Mouse (Mus musculus): ENCODE measurements at regions not wholly inside any gene's neighbourhood (a gene's known extent, or its start where the extent isn't known, plus 50 kb on each side); places are given as distances from the start of the nearest gene placed in this dataset.

DNA sequence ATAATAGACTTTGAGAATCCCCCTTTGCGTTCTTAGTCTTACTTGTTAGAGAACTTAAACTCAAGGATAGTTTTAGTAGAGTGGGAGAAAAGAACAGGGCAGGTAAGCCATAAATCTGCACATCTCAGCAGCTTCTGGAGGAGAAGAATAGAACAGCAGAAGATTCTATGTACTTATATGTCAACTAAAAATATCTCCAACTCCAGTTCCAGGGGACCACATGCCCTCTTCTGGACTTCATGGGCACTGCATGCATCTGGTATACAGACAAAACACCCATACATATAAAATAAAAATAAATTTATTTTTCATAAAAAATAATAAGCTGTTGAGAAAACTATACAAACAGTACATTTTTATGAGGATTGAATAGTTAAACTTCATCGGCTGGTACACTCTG is 196.4 kb downstream of the Mettl4 start:
- Histone ChIP-seq H3K36me3 (ENCODE audit: insufficient read depth, low read length) (no peaks in the 10 kb centered on the region), H3K27ac (ENCODE audit: low read depth, low read length) (no peak overlapping the region), H3K4me3 (ENCODE audit: low read depth, low read length) (no peak overlapping the region), H3K4me2 (ENCODE audit: low read depth, low read length, poor library complexity, severe bottlenecking) (no peak overlapping the region), H3K27me3 (ENCODE audit: insufficient read depth, low read length) (no peaks in the 10 kb centered on the region), H3K9me3 (ENCODE audit: low read length) (no peaks in the 10 kb centered on the region), H3K4me1 (ENCODE audit: insufficient read depth, low read length) (no peaks in the 10 kb centered on the region), H3K9ac (replicated peaks; ENCODE audit: low read length, poor library complexity, severe bottlenecking) (no peak overlapping the region)
- ATAC-seq (ENCODE audit: low FRiP score), result no peak
- DNase-seq (ENCODE audit: low spot score), result peak; percentile 18
- 83% methylated on average over 2 of the region's 2 CpGs for WGBS
- TF ChIP-seq CTCF (IDR thresholded peaks at IDR 0.05), result peak; percentile 69

DNA sequence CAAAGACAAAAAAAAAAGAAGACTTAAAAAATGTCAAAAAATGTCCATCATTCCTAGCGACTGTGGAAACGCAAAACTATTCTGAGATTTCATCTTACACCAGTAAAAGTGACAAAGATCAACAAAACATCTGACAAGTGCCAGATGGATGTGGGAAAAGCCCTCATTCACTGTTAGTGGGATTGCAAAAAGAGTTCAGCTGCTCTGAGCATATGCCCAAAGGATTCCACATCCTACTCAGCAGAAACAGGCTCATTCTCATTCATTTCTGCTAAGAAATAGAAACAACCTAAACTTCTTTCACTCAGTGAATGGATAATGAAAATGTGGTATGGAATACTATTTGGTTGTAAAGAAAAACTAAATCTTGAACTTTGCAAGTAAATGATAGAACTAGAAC is 221.1 kb downstream of the Mettl4 start:
- no peaks in the 10 kb centered on the region for H3K36me3 ChIP-seq (ENCODE audit: insufficient read depth, low read length)
- TF ChIP-seq CTCF (IDR thresholded peaks at IDR 0.05), result no peak
- no peaks in the 10 kb centered on the region for H3K9me3 ChIP-seq (ENCODE audit: low read length)
- H3K4me2 ChIP-seq (ENCODE audit: low read depth, low read length, poor library complexity, severe bottlenecking), result no peak overlapping the region
- H3K9ac ChIP-seq (replicated peaks; ENCODE audit: low read length, poor library complexity, severe bottlenecking), result no peak overlapping the region
- no peaks in the 10 kb centered on the region for H3K4me1 ChIP-seq (ENCODE audit: insufficient read depth, low read length)
- H3K27me3 ChIP-seq (ENCODE audit: insufficient read depth, low read length), result no peaks in the 10 kb centered on the region
- DNase-seq (ENCODE audit: low spot score), result no peak
- no peak overlapping the region for H3K4me3 ChIP-seq (ENCODE audit: low read depth, low read length)
- no peak overlapping the region for H3K27ac ChIP-seq (ENCODE audit: low read depth, low read length)
- ATAC-seq (ENCODE audit: low FRiP score), result no peak
- 93% methylated on average over 2 of the region's 2 CpGs for WGBS

Measured in midbrain, postnatal 0 days (tissue).